Mouse (Mus musculus): Measurements from ENCODE around the gene Slc25a26.
"Not testable (repeated sequence)": the region's sequence is repeated elsewhere in the genome, so short reads cannot be mapped to it uniquely, and the experiment has no call there.

Gene Slc25a26

DNA sequence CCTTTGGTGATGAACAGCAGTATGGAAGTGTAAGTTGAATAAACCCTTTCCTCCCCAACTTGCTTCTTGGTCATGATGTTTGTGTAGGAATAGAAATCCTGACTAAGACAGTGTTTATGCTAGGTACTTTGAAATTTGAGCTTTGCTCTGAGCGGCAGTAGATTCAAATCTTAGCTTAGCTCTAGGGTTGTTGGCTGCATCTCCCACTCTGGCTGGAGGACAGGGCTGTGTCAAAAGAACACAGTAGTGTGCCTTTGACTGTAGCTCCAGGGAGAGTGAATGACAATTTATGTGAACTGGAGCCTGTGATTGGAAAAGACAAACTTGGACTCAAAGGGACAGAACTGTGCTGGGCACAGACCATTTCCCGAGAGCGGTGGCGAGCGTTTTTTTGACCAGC is 53.0 kb downstream of the Slc25a26 start:
- no peak for DNase-seq (ENCODE audit: low spot score in 2 of 2)

GRCm38 (mm10) chr6:94558603-94559002 is 58.5 kb downstream of the Slc25a26 start:
- DNase-seq (ENCODE audit: low spot score in 2 of 2) = not testable (repeated sequence)

GRCm38 (mm10) chr6:94560896-94561295 is 60.8 kb downstream of the Slc25a26 start:
- no peak for DNase-seq (ENCODE audit: low spot score in 2 of 2)

DNA sequence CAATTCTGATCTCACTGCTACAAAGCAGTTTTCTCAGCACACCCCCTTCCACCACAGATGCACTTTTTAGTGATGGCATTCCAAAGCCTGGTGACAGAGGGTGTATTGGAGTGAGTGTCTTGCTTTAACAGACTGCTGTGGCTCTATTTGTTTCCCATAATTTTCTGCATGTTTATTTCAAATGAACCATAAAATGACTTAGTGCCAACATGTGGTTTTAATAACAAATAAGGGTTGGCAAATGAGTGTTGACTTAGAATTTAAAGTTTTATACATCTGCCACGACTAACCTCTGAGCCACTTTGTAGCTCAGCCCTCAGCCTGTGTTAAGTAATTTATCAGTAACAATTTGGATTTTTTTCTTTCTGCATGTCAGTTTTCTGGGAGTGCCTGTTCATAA is 61.2 kb downstream of the Slc25a26 start:
- DNase-seq (ENCODE audit: low spot score in 2 of 2) = no peak

DNA sequence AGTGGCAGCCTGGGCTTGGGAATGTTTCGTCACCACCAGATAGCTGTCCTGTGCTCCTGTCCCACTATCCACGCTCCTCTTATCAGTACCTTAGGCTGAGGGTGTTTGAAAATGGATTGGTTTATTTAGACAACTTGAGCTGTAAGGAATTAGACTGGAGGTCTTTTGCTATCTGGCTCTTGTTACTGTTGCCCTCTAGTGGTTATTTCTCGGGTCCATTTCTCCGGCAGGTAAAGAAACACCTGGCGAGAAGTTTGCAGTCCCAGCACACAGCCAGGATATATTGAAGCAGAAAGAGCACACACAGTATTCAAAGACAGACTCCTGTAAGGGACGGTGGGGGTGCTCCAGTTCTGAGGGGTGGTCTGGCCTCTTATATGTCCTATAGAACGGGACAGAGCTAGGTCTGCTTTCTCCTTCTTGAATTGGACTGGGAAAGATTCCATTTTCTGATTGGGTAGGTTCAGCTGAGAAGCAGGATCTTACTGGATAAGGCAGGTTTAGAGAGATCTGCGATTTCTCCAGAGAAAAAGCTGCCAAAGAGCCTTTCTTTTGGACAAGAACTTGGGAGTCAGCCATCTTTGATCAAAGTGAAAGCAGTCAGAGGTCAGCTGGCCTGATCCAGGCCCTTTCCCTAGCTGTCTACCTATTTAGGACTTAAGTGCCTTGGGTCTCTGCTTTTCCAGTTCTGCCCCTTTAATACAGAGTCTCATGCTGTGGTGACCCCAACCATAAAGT is 63.2 kb downstream of the Slc25a26 start:
- no peak for DNase-seq (ENCODE audit: low spot score in 2 of 2)

- no peak for DNase-seq (ENCODE audit: low spot score in 2 of 2)
Observed at GRCm38 (mm10) chr6:94565766-94566165, 65.6 kb downstream of the Slc25a26 start.

GRCm38 (mm10) chr6:94568040-94568439 is 67.9 kb downstream of the Slc25a26 start:
- no peak for DNase-seq (ENCODE audit: low spot score in 2 of 2)

GRCm38 (mm10) chr6:94575526-94576166 is 75.5 kb downstream of the Slc25a26 start:
- DNase-seq (ENCODE audit: low spot score in 2 of 2) = no peak

GRCm38 (mm10) chr6:94577991-94578390 is 77.9 kb downstream of the Slc25a26 start:
- no peak for DNase-seq (ENCODE audit: low spot score in 2 of 2)

GRCm38 (mm10) chr6:94582055-94582454 is 81.9 kb downstream of the Slc25a26 start:
- no peak for DNase-seq (ENCODE audit: low spot score in 2 of 2)

GRCm38 (mm10) chr6:94584147-94584695 is 84.1 kb downstream of the Slc25a26 start:
- no peak for DNase-seq (ENCODE audit: low spot score in 2 of 2)

- DNase-seq (ENCODE audit: low spot score in 2 of 2) = no peak
Observed at GRCm38 (mm10) chr6:94584976-94585375, 84.8 kb downstream of the Slc25a26 start.

DNA sequence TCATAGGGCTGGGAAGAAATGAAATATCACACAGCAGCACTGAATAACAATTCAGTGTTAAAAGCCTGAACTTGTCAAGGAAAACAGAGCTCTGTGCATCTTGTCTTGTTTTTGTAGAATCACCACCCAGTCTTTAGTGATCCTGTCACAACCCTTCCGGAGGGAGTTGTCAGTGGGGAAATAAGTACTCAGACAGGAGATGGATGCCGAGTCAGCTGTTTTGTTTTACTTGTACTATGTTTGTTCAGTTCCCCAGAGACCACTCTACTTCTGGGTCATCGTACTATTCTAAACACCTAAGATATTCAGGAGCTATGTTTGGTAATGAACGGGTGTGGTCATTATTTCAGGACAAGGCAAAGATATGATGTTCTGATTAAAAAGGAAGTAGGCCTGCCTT is 88.2 kb downstream of the Slc25a26 start:
- DNase-seq (ENCODE audit: low spot score in 2 of 2) = no peak

DNA sequence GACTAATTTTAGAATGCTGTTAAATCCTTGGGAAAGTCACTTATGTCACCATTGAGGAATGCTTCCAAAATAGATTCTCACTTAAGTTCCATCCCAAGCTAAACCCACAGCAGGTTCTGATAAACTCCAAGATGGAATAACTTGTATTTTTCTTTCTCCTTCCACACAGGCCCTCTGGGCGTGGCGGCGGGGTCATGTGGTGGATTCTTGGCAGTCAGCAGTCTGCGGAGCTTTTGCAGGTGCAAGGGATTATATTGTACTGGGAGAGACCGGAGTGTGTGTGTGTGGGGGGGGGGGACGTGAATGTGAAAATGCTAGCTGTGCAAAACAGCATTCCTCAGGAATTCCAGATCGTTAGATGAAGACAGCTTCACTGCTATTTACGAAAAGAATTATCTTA is 92.1 kb downstream of the Slc25a26 start:
- DNase-seq (ENCODE audit: low spot score in 2 of 2) = peak in 1 of 2 experiments; percentile 17

DNA sequence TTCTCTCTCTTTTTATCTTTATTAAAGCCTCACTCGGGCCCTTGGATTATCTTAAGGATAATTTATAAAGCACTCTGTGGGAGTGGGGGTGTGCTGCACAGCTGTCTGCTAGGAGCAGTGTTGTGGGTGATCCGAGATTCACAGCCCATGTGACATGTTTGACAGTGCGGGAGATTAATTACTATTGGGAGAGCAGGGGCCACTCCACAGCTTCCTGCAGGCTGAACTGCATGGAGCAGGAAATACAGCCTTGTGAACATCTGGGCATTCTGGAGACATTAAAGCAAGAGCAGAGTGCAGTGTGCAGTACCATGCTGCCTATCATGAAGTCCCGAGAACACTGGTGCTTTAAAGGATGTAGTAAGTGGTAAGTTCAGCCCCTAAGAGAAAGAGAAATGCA is 92.6 kb downstream of the Slc25a26 start:
- peak in 1 of 2 experiments; percentile 1 for DNase-seq (ENCODE audit: low spot score in 2 of 2)

GRCm38 (mm10) chr6:94594096-94594665 is 94.0 kb downstream of the Slc25a26 start:
- DNase-seq (ENCODE audit: low spot score in 2 of 2) = peak; percentile 2 to 4

- DNase-seq (ENCODE audit: low spot score in 2 of 2) = peak in 1 of 2 experiments; percentile 2
Observed at GRCm38 (mm10) chr6:94594711-94595110, 94.6 kb downstream of the Slc25a26 start.

DNA sequence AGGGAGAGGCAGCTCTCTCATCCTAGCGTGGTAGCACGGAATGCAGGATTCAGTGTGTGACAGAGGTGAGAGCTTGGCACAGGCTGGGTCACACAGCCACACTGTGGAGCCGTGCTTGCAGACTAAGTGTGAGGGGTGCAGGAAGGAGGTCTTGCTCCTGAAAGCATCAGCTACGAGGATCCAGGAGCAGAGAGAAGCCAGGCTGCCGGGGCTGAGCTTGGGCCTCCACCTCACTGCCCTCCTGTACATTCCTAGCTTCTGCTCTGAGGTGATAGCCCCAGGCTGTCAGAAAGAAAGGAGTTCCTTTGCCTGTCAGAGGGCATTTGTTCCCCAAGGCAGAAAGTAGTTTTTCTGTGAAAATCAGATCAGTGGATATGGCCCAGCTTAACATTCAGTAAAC is 95.1 kb downstream of the Slc25a26 start:
- DNase-seq (ENCODE audit: low spot score in 2 of 2) = no peak

DNA sequence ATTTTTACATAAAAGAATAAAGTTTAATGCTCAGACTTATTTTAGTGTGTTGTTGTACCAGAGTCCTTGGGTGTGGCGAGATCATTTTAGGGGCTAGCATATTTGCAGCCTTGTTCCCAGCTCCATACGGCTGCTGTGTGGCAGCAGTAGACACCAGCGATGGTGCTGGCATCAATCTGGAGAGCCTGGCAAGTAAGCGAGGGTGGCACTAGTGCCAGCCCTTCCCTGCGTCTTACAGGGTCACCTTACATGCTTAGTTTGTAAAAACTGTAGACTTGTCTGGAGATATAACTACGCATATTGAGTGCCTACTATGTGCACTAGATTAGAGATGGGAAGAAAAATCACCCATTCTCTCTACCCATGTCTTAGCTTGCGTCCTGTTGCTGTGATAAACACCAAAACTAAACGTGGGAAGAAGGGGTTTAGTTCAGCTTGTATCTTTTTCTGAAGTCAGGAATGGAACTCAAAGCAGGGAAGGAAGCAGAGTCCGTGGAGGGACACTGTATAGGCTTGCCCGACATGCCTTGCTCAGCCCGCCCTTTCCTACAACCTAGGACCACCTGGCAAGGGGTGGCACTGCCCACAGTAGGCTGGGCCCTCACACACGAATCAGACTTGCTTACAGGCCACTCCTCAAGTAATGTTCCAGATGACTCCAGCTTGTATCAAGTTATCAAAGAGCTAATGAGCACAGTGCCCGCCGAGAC is 96.1 kb downstream of the Slc25a26 start:
- DNase-seq (ENCODE audit: low spot score in 2 of 2) = no peak

DNA sequence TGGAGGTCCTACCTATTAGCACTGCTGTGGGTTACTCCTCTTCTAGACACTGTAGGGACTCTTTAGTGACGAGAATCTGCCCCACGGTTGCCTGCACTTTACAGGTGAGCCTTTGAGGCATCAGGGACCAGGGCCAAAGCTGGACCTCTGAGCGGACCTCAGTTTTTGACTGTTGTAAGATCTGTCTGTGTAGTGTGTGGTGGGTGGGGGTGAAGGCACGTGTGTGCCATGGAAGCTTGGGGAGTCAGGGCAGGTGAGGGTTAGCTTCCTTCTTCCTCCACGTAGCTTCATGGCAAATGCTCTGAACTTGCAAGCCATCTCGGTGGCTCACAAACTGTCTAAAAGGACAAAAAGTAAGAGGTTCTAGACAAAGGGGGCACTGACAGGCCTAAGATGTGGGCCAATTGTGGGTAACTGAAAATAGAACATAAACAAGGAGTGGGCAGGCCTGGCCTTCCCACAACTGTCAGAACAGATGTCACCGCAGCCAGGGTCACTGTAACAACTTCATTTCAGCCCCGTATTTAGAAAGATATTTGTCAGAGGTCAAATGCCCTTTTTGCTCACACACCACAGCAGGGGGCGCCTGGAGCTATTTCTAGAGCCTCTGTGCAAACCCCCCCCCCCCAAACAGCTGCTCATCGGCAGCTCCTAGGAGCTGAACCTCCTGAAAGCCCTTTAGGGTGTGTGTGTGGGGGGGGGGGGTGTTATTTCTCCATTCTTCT is 96.8 kb downstream of the Slc25a26 start:
- DNase-seq (ENCODE audit: low spot score in 2 of 2) = no peak

DNA sequence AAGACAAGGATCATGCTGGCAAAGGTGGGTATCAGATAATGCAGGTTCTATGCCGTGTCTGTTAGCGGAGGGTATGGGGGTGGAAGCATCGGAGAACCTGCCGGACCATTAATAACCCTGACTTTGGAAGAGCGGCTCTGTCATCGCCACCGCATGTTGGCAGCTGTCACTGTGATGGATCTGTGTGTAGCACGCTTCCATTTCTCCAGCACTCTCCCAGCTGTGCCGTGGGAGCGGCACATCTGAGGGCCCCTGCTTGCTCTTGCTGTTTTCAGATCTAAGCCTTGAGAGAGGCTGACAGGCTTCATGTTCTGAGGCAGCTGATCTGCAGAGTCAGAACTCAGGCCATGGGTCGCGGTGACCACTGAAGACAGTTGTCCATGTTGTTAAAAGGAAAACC is 98.3 kb downstream of the Slc25a26 start:
- no peak for DNase-seq (ENCODE audit: low spot score in 2 of 2)
